Mouse (Mus musculus) MEL (cell line): ENCODE results near the gene Cxcl3. TPM values are rescaled to one million over a fixed set of nuclear protein-coding genes. Genes with fewer than 3 reads are reported as not detected.

Experiments
- DNase-seq: peaks from one replicate; pipeline ENCODE4 v3.0.0; 2011; ENCODE audit warnings: low read depth, low spot score
- H3K27ac ChIP-seq: 2 replicates; pipeline ENCODE4 v1.5.1; 2012; ENCODE audit warnings: low read depth, mild to moderate bottlenecking, control low read depth, low read length, moderate library complexity; ENCODE audit not compliant: control insufficient read depth
- H3K27me3 ChIP-seq, 2 experiments: fragments of 150-350 bp in 1 of 2; sonication (generic) in 1 of 2; 2 replicates each; pipeline ENCODE4 v1.6.1; 2012; ENCODE audit warnings: low read length in 2 of 2, mild to moderate bottlenecking in 2 of 2, improper control_type of control experiment in 1 of 2, moderate library complexity in 1 of 2; ENCODE audit not compliant: insufficient read depth in 2 of 2, control insufficient read depth in 1 of 2
- H3K36me3 ChIP-seq, 2 experiments: 2 replicates each; pipeline ENCODE4 v1.6.1; 2012 to 2014; ENCODE audit warnings: low read length in 2 of 2, improper control_type of control experiment in 1 of 2, inconsistent platforms in 1 of 2, mild to moderate bottlenecking in 1 of 2; ENCODE audit not compliant: insufficient read depth in 2 of 2, control insufficient read depth in 1 of 2
- H3K4me1 ChIP-seq, 2 experiments: fragments of 150-350 bp in 1 of 2; sonication (generic) in 1 of 2; 2 replicates each; pipeline ENCODE4 v1.6.1; 2012; ENCODE audit warnings: low read length in 2 of 2, improper control_type of control experiment in 1 of 2, mild to moderate bottlenecking in 1 of 2; ENCODE audit not compliant: insufficient read depth in 2 of 2, control insufficient read depth in 1 of 2
- H3K4me3 ChIP-seq, 2 experiments: fragments of 150-350 bp in 1 of 2; sonication (generic) in 1 of 2; 2 replicates each; pipeline ENCODE4 v1.5.1; 2012; ENCODE audit warnings: low read depth in 2 of 2, low read length in 2 of 2, mild to moderate bottlenecking in 2 of 2, moderate library complexity in 2 of 2, control low read depth in 1 of 2, improper control_type of control experiment in 1 of 2; ENCODE audit not compliant: control insufficient read depth in 1 of 2, insufficient read depth in 1 of 2
- H3K79me2 ChIP-seq: 2 replicates; pipeline ENCODE4 v1.6.1; 2012; ENCODE audit warnings: mild to moderate bottlenecking, low read length, moderate library complexity; ENCODE audit not compliant: control insufficient read depth, poor library complexity, insufficient read depth
- H3K9ac ChIP-seq: 2 replicates; pipeline ENCODE4 v1.6.1; 2012; ENCODE audit warnings: low read depth, mild to moderate bottlenecking, control low read depth, low read length, moderate library complexity; ENCODE audit not compliant: control insufficient read depth, poor library complexity, severe bottlenecking
- H3K9me3 ChIP-seq: fragments of 150-350 bp; sonication (generic); replicated peaks from 2 replicates; pipeline ENCODE4 v1.6.1; 2012; ENCODE audit warnings: mild to moderate bottlenecking, low read length, improper control_type of control experiment, moderate library complexity; ENCODE audit not compliant: insufficient read depth
- CHD1 ChIP-seq: IDR thresholded peaks from 2 replicates; pipeline ENCODE4 v1.6.1; 2012; ENCODE audit warnings: low read depth, mild to moderate bottlenecking, inconsistent platforms, low read length, improper control_type of control experiment
- CTCF ChIP-seq, 3 experiments: IDR thresholded peaks in 2 of 3; conservative IDR thresholded peaks in 1 of 3; 2 replicates each; pipeline ENCODE4 v1.5.1; 2011 to 2012; ENCODE audit warnings: low read length in 3 of 3, low read depth in 2 of 3, mild to moderate bottlenecking in 2 of 3, improper control_type of control experiment in 1 of 3, inconsistent platforms in 1 of 3, mixed read lengths in 1 of 3, moderate library complexity in 1 of 3; ENCODE audit not compliant: control insufficient read depth in 1 of 3, insufficient read depth in 1 of 3, poor library complexity in 1 of 3, severe bottlenecking in 1 of 3
- E2F4 ChIP-seq: IDR thresholded peaks from 2 replicates; pipeline ENCODE4 v1.6.1; 2011; ENCODE audit warnings: low read depth, low read length, improper control_type of control experiment, borderline replicate concordance
- ELF1 ChIP-seq: IDR thresholded peaks from 2 replicates; pipeline ENCODE4 v1.6.1; 2014; ENCODE audit warnings: low read depth, mild to moderate bottlenecking, inconsistent platforms, low read length, improper control_type of control experiment, moderate library complexity
- ETS1 ChIP-seq: IDR thresholded peaks from 2 replicates; pipeline ENCODE4 v1.6.1; 2012; ENCODE audit warnings: low read depth, mild to moderate bottlenecking, inconsistent platforms, low read length, improper control_type of control experiment, moderate library complexity
- GABPA ChIP-seq: IDR thresholded peaks from 2 replicates; pipeline ENCODE4 v1.6.1; 2012; ENCODE audit warnings: low read depth, mild to moderate bottlenecking, inconsistent platforms, low read length, improper control_type of control experiment, moderate library complexity
- GATA1 ChIP-seq: IDR thresholded peaks from 2 replicates; pipeline ENCODE4 v1.6.1; 2011; ENCODE audit warnings: low read depth, low read length, improper control_type of control experiment
- MAX ChIP-seq: IDR thresholded peaks from 2 replicates; pipeline ENCODE4 v1.6.1; 2011; ENCODE audit warnings: low read length, improper control_type of control experiment
- MEF2A ChIP-seq: IDR thresholded peaks from 2 replicates; pipeline ENCODE4 v1.6.1; 2014; ENCODE audit warnings: low read depth, mild to moderate bottlenecking, inconsistent platforms, low read length, improper control_type of control experiment; ENCODE audit not compliant: poor library complexity, insufficient replicate concordance, severe bottlenecking; ENCODE audit errors: extremely low read depth
- MXI1 ChIP-seq: IDR thresholded peaks from 2 replicates; pipeline ENCODE4 v1.6.1; 2011; ENCODE audit warnings: mild to moderate bottlenecking, low read depth, low read length, improper control_type of control experiment
- MYB ChIP-seq: IDR thresholded peaks from 2 replicates; pipeline ENCODE4 v1.6.1; 2011; ENCODE audit warnings: mild to moderate bottlenecking, low read depth, low read length, improper control_type of control experiment
- NRF1 ChIP-seq: IDR thresholded peaks from 2 replicates; pipeline ENCODE4 v1.6.1; 2014; ENCODE audit warnings: low read depth, mild to moderate bottlenecking, inconsistent platforms, low read length, improper control_type of control experiment, moderate library complexity; ENCODE audit not compliant: poor library complexity, insufficient read depth, severe bottlenecking
- RAD21 ChIP-seq: IDR thresholded peaks from 2 replicates; pipeline ENCODE4 v1.6.1; 2011; ENCODE audit warnings: mild to moderate bottlenecking, low read depth, low read length, improper control_type of control experiment
- SMC3 ChIP-seq: IDR thresholded peaks from 2 replicates; pipeline ENCODE4 v1.6.1; 2011; ENCODE audit warnings: low read depth, low read length, improper control_type of control experiment
- TAL1 ChIP-seq: IDR thresholded peaks from 2 replicates; pipeline ENCODE4 v1.6.1; 2012; ENCODE audit warnings: mild to moderate bottlenecking, inconsistent platforms, low read length, moderate library complexity, mixed read lengths
- TCF12 ChIP-seq: IDR thresholded peaks from 2 replicates; pipeline ENCODE4 v1.6.1; 2014; ENCODE audit warnings: low read depth, mild to moderate bottlenecking, inconsistent platforms, low read length, improper control_type of control experiment, moderate library complexity
- USF1 ChIP-seq: IDR thresholded peaks from 2 replicates; pipeline ENCODE4 v1.6.1; 2014; ENCODE audit warnings: low read depth, mild to moderate bottlenecking, inconsistent platforms, low read length, improper control_type of control experiment, moderate library complexity
- ZC3H11A ChIP-seq: IDR thresholded peaks from 2 replicates; pipeline ENCODE4 v1.6.1; 2012; ENCODE audit warnings: low read depth, mild to moderate bottlenecking, inconsistent platforms, low read length, improper control_type of control experiment
- ZMIZ1 ChIP-seq: IDR thresholded peaks from 2 replicates; pipeline ENCODE4 v1.6.1; 2012; ENCODE audit warnings: low read depth, mild to moderate bottlenecking, inconsistent platforms, low read length, improper control_type of control experiment, moderate library complexity
- ZNF384 ChIP-seq: IDR thresholded peaks from 2 replicates; pipeline ENCODE4 v1.6.1; 2012; ENCODE audit warnings: low read depth, mild to moderate bottlenecking, inconsistent platforms, low read length, improper control_type of control experiment
- polyA plus RNA-seq, 2 experiments: library from polyadenylated mRNA; stranded (reverse) in 1 of 2; unstranded in 1 of 2; fragments of >175 nt in 1 of 2; fragments of >200 nt in 1 of 2; gene quantifications; 2 replicates each; pipeline versions ENCODE4 v1.2.1 to v1.2.4; 2012; ENCODE audit warnings: low replicate concordance in 2 of 2, low read depth in 1 of 2; ENCODE audit not compliant: insufficient read length in 2 of 2, insufficient read depth in 1 of 2, missing spikeins in 1 of 2
- total RNA-seq: library from RNA; depleted of rRNA; stranded (reverse); fragments of 300-350 nt; gene quantifications from 2 replicates; pipeline ENCODE4 v1.2.3, GENCODE M21; 2012

The Cxcl3 gene
- total and polyA plus RNA-seq, 3 experiments = not detected

DNA sequence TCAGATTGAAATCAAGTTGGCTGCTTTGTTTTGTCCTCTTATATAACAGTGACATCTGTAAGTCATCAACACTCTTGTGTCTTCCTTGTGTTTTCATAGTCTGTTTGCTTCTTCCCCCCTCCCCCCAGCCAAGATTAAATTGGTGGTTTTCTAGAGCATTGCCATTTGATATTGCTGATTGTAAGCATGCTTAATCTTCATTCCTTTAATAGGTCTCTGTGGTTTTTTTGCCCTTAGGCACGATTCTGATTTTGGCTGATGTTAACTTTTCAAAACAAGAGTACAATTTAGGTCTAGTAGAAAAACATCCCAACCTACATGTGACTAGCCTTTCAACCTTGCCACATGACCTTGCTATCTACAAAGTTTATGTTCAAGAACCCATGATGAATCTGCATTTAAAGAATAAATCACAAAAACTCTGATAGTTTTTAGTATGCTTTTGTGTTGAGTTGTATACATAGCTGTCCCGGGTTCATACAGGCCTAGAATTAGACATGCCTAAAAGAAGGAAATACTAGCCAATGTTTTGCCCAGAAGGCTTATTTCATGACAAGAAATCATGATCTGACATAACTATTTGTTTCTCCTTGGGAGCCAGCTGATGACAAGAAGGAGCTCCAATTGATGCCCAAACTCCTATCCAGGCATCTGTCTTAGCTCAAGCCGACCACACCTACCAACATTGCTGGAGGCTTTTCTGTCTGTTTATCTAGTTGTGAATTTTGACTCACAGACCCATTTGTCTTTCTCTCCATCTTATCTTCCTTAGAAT lies 21.5 kb downstream of the Cxcl3 start:
- no peak for DNase-seq
- no peak overlapping the region for H3K9ac ChIP-seq

DNA sequence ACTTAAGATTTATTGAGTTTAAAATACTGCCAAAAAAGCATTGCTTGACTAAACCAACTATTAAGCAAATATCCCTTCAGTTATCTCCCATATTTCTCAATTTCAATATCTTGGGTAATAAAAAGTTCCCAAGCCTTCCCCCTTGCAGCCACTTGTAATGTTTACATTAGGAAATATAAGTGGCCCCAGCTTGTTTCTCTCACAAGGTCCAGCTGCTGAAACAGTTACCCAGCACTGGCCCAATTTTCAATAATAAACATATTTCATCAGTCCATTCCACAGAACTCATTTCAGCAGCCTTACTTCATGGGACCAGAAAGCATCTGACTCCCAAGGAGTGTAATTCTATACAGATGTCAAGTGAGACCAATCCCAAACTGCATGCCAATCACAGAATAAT lies 33.9 kb downstream of the Cxcl3 start:
- no peak overlapping the region for H3K9ac ChIP-seq
- H3K79me2 ChIP-seq = no peaks in the 10 kb centered on the region
- no peaks in the 10 kb centered on the region for H3K36me3 ChIP-seq
- no peak overlapping the region for H3K4me3 ChIP-seq
- TF ChIP-seq MAX (no peak), SMC3 (no peak), NRF1 (no peak), CHD1 (no peak), E2F4 (no peak), MYB (no peak), ZC3H11A (no peak), ZMIZ1 (no peak), GABPA (no peak), TCF12 (no peak), CTCF (IDR thresholded peaks at IDR 0.05 in 2 of 3, conservative IDR thresholded peaks at IDR 0.05 in 1 of 3; ENCODE audit: control insufficient read depth in 1 of 3, insufficient read depth in 1 of 3, low read depth in 2 of 3, low read length in 3 of 3, poor library complexity in 1 of 3, severe bottlenecking in 1 of 3) (no peak), ZNF384 (no peak), USF1 (no peak), ELF1 (no peak), GATA1 (no peak), MEF2A (no peak)
- no peaks in the 10 kb centered on the region for H3K4me1 ChIP-seq
- no peaks in the 10 kb centered on the region for H3K27me3 ChIP-seq
- no peak for DNase-seq
- no peak overlapping the region for H3K27ac ChIP-seq
- H3K9me3 ChIP-seq = no peaks in the 10 kb centered on the region

More for the DNA sequence above, 21.5 kb downstream of the Cxcl3 start:
- Histone ChIP-seq H3K9me3 (no peaks in the 10 kb centered on the region), H3K27ac (no peak overlapping the region), H3K4me1 (no peaks in the 10 kb centered on the region), H3K36me3 (no peaks in the 10 kb centered on the region; a peak in 1 of 4 replicates), H3K27me3 (peaks cover 0 to 3% of the 10 kb centered on the region in 2 experiments; a peak in 2 of 4 replicates), H3K4me3 (no peak overlapping the region), H3K79me2 (no peaks in the 10 kb centered on the region)
- TF ChIP-seq GATA1 (no peak), USF1 (no peak), MAX (no peak), ETS1 (no peak), RAD21 (no peak), MXI1 (no peak), TAL1 (no peak)
